ENCODE assay signal across 9 mouse cellular contexts in the genomic region with DNA sequence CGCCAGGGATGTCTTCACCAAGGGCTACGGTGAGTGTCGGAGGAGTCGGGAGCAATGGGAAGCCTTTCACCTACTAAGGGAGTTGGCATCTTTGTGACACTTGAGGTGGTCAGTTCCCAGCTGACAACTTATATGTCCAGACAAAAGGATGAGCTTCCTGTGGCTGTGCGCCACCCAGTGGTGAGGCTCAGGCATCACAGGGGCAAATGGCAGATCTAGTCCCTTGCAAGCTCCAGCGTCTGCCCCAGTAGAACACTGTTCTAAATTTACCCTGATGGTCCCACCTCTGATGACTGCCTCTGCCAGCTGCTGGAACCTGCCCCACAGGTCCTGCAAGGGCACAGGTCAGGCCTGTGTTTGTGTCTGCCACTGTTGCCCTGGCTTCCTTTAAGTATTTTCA. TPM values are rescaled to one million over a fixed set of nuclear protein-coding genes. Genes with fewer than 3 reads are reported as not detected.
DNase-seq lines count a peak whose midpoint lies in the region; ATAC-seq and TF ChIP-seq lines count a peak whose summit lies in the region.
"Had no signal": no experiment of that assay in that cellular context is flagged by ENCODE, and none has a peak within 500 bp of the region (broad histone marks: within the 10 kb centered on the region; RNA-seq: fewer than 3 reads in every experiment).

No protein-coding gene starts in this region.

- H3K27me3 ChIP-seq in heart, embryonic 11.5 days (ENCODE audit: control insufficient read depth, insufficient read depth, low read length), result no peaks in the 10 kb centered on the region
- H3K27me3 ChIP-seq in ES-Bruce4 (ENCODE audit: control insufficient read depth, insufficient read depth, low read length, poor library complexity, severe bottlenecking), result no peaks in the 10 kb centered on the region
- no peaks in the 10 kb centered on the region for H3K27me3 ChIP-seq in heart, embryonic 15.5 days
- H3K27me3 ChIP-seq in liver, adult 2 months (ENCODE audit: control insufficient read depth, insufficient read depth, low read length), result no peaks in the 10 kb centered on the region
- H3K27me3 ChIP-seq: liver, embryonic 15.5 days had no signal

- WGBS in heart, embryonic 11.5 days (ENCODE audit: insufficient replicate concordance), result 61% methylated on average over 6 of the region's 6 CpGs
- 53% methylated on average over 6 of the region's 6 CpGs for WGBS in heart, embryonic 15.5 days
- 52% methylated on average over 6 of the region's 6 CpGs for WGBS in liver, adult 2 months

- no peaks in the 10 kb centered on the region for H3K9me3 ChIP-seq in heart, embryonic 11.5 days (replicated peaks; ENCODE audit: control insufficient read depth, low read length)
- no peaks in the 10 kb centered on the region for H3K9me3 ChIP-seq in ES-Bruce4 (replicated peaks; ENCODE audit: control insufficient read depth, insufficient read depth, low read length, poor library complexity, severe bottlenecking)
- no peaks in the 10 kb centered on the region for H3K9me3 ChIP-seq in heart, embryonic 15.5 days (replicated peaks)
- H3K9me3 ChIP-seq: liver, embryonic 15.5 days had no signal

- no peak overlapping the region for H3K9ac ChIP-seq in heart, embryonic 11.5 days (ENCODE audit: low read depth, low read length)
- no peak overlapping the region for H3K9ac ChIP-seq in ES-Bruce4 (ENCODE audit: low read depth, poor library complexity, severe bottlenecking)
- no peak overlapping the region for H3K9ac ChIP-seq in heart, embryonic 15.5 days
- no peak overlapping the region for H3K9ac ChIP-seq in liver, adult 2 months (ENCODE audit: low read depth, low read length)
- H3K9ac ChIP-seq: liver, embryonic 15.5 days had no signal

- peaks cover 16% of the 10 kb centered on the region for H3K4me1 ChIP-seq in heart, embryonic 11.5 days (ENCODE audit: control insufficient read depth, insufficient read depth, low read length)
- H3K4me1 ChIP-seq in ES-Bruce4 (ENCODE audit: control insufficient read depth, insufficient read depth, low read length), result no peaks in the 10 kb centered on the region
- peaks cover 42% of the 10 kb centered on the region for H3K4me1 ChIP-seq in heart, embryonic 15.5 days (replicated peaks)
- peaks cover 22% of the 10 kb centered on the region for H3K4me1 ChIP-seq in liver, adult 2 months (ENCODE audit: control insufficient read depth, insufficient read depth, low read length)

- peak; percentile 84 for DNase-seq in heart, adult 18-20 months
- peak; percentile 59 to 61 for DNase-seq in cerebellum, postnatal 36 days
- peak; percentile 65 for DNase-seq in liver, adult 2 months (ENCODE audit: extremely low read depth, low read depth, low spot score)
- peak; percentile 20 for DNase-seq in ovary, adult 18-20 months (ENCODE audit: low spot score)
- DNase-seq in thymus, postnatal 14 days, result peak; percentile 73

- TF ChIP-seq POLR2A in ES-Bruce4 (IDR thresholded peaks at IDR 0.05; ENCODE audit: insufficient read depth, low read length), result no peak
- TF ChIP-seq POLR2A in liver, adult 2 months (IDR thresholded peaks at IDR 0.05; ENCODE audit: extremely low read depth, insufficient read depth, low read length), result no peak

- no peak overlapping the region for H3K27ac ChIP-seq in heart, embryonic 11.5 days (ENCODE audit: low read depth, low read length)
- H3K27ac ChIP-seq in ES-Bruce4 (ENCODE audit: insufficient read depth, low read length), result no peak overlapping the region
- peak overlapping the region; percentile 35; the same call in 1 of the 2 replicates for H3K27ac ChIP-seq in heart, embryonic 15.5 days
- no peak overlapping the region for H3K27ac ChIP-seq in liver, adult 2 months (replicated peaks; ENCODE audit: insufficient read depth, low read depth, low read length)
- H3K27ac ChIP-seq: liver, embryonic 15.5 days had no signal

- H3K79me2 ChIP-seq in liver, adult 2 months (ENCODE audit: control insufficient read depth, insufficient read depth, low read length), result peaks cover 27% of the 10 kb centered on the region

- no peak for TF ChIP-seq EP300 in ES-Bruce4 (IDR thresholded peaks at IDR 0.05; ENCODE audit: insufficient read depth, low read depth, low read length)

- H3K36me3 ChIP-seq in heart, embryonic 11.5 days (ENCODE audit: control insufficient read depth, insufficient read depth, low read length), result peaks cover 23% of the 10 kb centered on the region
- peaks cover 46% of the 10 kb centered on the region for H3K36me3 ChIP-seq in ES-Bruce4 (ENCODE audit: control insufficient read depth, insufficient read depth, low read length, poor library complexity, severe bottlenecking)
- H3K36me3 ChIP-seq in heart, embryonic 15.5 days, result peaks cover 48% of the 10 kb centered on the region
- H3K36me3 ChIP-seq in liver, adult 2 months (ENCODE audit: control insufficient read depth, insufficient read depth, low read length), result peaks cover 29% of the 10 kb centered on the region

- no peak overlapping the region for H3K4me3 ChIP-seq in heart, embryonic 11.5 days (ENCODE audit: low read depth, low read length)
- H3K4me3 ChIP-seq in ES-Bruce4 (ENCODE audit: low read depth, low read length), result no peak overlapping the region
- no peak overlapping the region for H3K4me3 ChIP-seq in heart, embryonic 15.5 days
- no peak overlapping the region for H3K4me3 ChIP-seq in liver, adult 2 months (ENCODE audit: insufficient read depth, low read depth, low read length)
- H3K4me3 ChIP-seq: liver, embryonic 15.5 days had no signal

- peak; percentile 89 for TF ChIP-seq CTCF in ES-Bruce4 (IDR thresholded peaks at IDR 0.05; ENCODE audit: low read depth, low read length)
- peak; percentile 98 for TF ChIP-seq CTCF in liver, adult 2 months (IDR thresholded peaks at IDR 0.05; ENCODE audit: low read depth, low read length)

- ATAC-seq in heart, embryonic 11.5 days (replicated peaks; ENCODE audit: insufficient number of reproducible peaks, low FRiP score, low TSS enrichment), result no peak
- ATAC-seq in heart, embryonic 15.5 days (replicated peaks; ENCODE audit: insufficient number of reproducible peaks, insufficient read depth, low FRiP score, low read depth), result peak; percentile 31; the same call in 1 of the 2 replicates

- no peak overlapping the region for H3K4me2 ChIP-seq in heart, embryonic 11.5 days
- no peak overlapping the region for H3K4me2 ChIP-seq in heart, embryonic 15.5 days
- H3K4me2 ChIP-seq: liver, embryonic 15.5 days had no signal

RNA-seq across cellular contexts. Expression of gene Vdac1, which starts 13.7 kb away (rescaled TPM):
- total RNA-seq in heart, adult 18-20 months (2021), result 1,000 to 10,000 TPM; 1,073 to 1,213 TPM
- polyA plus RNA-seq in heart, embryonic 11.5 days (2014; fragmentation: Nextera tagmentation; extraction: Ambion mirVana), result 346 and 407 TPM in 2 replicates
- 478 and 491 TPM in 2 replicates for polyA plus RNA-seq in ES-Bruce4 (2011; ENCODE audit: insufficient read depth, insufficient read length, low read depth, missing spikeins)
- polyA plus RNA-seq in heart, embryonic 15.5 days (2015; fragmentation: Nextera tagmentation; extraction: Ambion mirVana), result 460 and 484 TPM in 2 replicates
- 213 and 220 TPM in 2 replicates for total RNA-seq in liver, adult 2 months (2014; rRNA removed)
- 71.7 and 75.9 TPM in 2 replicates for polyA plus RNA-seq in liver, adult 2 months (2012; rRNA removed)

RNA-seq across cellular contexts. Expression of gene 9530068E07Rik, which starts 21.9 kb away (rescaled TPM):
- total RNA-seq in heart, adult 18-20 months (2021), result 10 to 100 TPM; 69.2 to 74.4 TPM
- 211 and 244 TPM in 2 replicates for polyA plus RNA-seq in heart, embryonic 11.5 days (2014; fragmentation: Nextera tagmentation; extraction: Ambion mirVana)
- polyA plus RNA-seq in ES-Bruce4 (2011; ENCODE audit: insufficient read depth, insufficient read length, low read depth, missing spikeins), result 53.7 and 54.9 TPM in 2 replicates
- 165 and 190 TPM in 2 replicates for polyA plus RNA-seq in heart, embryonic 15.5 days (2015; fragmentation: Nextera tagmentation; extraction: Ambion mirVana)
- total RNA-seq in liver, adult 2 months (2014; rRNA removed), result 110 and 121 TPM in 2 replicates
- polyA plus RNA-seq in liver, adult 2 months (2012; rRNA removed), result 111 and 123 TPM in 2 replicates

Comparison
In these comparisons a context has a peak if more than half of its experiments do, and no peak if none do; other contexts are left out.
1. DNase-seq: peak in every context shown above with its lines; median percentile 84 in heart, adult 18-20 months; 73 in thymus, postnatal 14 days; 65 in liver, adult 2 months; 60 in cerebellum, postnatal 36 days; 20 in ovary, adult 18-20 months.